Mouse (Mus musculus) ovary, postnatal 14 days (tissue): ENCODE measurements around the gene Armc3.
A peak's percentile ranks its signal among the peaks of the same experiment; 100 is the strongest.
"Not testable (repeated sequence)": the region's sequence is repeated elsewhere in the genome, so short reads cannot be mapped to it uniquely, and the experiment has no call there.

Experiments
- DNase-seq: peaks from one replicate; pipeline ENCODE4 v3.0.0; 2022; ENCODE audit warnings: low spot score

Armc3 gene

DNA sequence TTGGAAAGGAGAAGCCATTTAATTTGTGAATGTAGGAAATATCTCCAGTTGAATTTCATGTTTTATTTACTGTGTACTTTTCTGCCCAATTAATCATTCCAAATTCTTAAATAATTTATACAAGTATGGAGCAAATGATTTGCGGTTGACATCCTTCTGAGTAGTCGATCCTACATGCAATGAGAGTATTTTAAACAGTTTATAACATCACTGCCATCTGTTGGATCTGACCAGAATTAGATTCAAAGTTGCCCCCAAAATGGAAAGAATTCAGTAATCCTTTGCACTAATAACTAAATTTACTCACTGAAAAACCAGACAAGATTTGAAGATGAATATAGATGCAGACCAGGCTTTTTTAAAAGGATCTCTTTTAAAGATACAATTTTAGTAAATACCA lies 75.5 kb downstream of the Armc3 start:
- no peak for DNase-seq

GRCm38 (mm10) chr2:19275602-19276539 lies 76.8 kb downstream of the Armc3 start:
- DNase-seq: peak; percentile 91

DNA sequence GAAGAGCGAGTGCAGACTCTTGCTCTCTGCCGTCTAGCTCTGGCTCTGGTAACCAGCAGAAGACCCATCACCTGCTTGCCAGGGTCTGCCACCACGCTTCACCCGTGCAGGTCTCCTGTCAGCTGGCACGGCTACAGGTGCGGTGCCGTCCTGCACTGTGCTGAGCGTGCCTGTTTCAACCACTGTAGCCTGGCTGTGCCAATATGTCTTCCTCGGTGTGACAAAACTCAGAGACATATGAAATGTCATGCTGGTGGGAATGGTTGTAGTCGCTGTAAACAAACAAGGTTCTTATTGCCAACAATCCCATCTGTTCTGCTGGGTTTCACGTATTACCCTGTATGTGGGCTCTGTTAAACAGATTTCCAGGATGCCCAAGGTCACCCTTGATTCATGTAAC lies 81.2 kb downstream of the Armc3 start:
- no peak for DNase-seq

DNA sequence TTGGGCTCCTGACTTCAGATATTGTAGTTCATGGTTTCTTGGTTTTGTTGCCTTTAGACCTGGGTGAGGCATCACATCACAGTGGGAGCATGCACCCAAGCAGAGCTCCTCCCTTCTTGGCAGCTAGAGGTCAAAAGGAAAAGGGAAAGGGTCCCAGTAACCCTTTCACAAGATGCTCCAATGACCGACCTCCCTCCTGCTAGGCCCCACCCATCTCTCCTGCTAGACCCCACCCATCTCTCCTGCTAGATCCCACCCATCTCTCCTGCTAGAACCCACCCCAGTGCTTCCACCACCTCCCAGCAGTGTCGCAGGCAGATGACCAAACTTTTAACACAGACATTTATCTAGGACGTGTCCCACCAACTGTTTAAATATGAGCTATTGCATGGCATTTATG lies 93.3 kb downstream of the Armc3 start:
- DNase-seq: no peak

- no peak for DNase-seq
These were observed 101.4 kb downstream of the Armc3 start for GRCm38 (mm10) chr2:19300345-19301089.

DNA sequence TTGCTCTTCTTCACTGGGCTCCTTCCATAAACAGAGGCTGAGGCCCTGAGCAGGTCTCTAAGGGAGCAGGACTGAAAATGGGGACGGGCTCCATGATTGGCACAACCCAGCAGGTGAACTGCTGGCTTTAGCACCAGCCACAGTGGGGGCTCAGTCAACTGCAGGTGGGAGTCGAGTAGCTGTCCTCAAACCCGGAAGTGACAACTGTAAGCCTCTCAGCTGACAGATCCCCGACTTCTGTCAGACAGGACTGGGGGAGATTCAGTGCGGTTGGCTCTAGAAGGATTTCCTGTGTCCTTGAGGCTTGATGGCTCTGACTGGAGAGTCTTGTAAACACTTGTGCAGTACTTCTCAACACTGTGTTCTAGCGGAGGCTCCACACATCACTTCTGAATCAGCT lies 102.1 kb downstream of the Armc3 start:
- DNase-seq: no peak

DNA sequence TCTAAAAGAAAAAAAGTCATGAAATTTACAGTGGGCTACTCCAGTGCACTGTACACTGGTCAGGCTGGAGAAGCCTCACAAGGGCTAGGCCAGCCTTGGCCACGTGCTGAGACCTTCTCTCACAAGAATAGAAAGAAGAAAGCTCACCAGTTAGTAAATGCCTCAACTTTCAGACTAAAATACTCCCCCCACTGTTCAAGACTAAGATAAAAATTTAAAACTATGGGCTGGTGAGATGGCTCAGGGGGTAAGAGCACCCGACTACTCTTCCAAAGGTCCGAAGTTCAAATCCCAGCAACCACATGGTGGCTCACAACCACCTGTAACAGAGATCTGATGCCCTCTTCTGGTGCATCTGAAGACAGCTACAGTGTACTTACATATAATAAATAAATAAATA lies 104.0 kb downstream of the Armc3 start:
- DNase-seq: not testable (repeated sequence)

DNA sequence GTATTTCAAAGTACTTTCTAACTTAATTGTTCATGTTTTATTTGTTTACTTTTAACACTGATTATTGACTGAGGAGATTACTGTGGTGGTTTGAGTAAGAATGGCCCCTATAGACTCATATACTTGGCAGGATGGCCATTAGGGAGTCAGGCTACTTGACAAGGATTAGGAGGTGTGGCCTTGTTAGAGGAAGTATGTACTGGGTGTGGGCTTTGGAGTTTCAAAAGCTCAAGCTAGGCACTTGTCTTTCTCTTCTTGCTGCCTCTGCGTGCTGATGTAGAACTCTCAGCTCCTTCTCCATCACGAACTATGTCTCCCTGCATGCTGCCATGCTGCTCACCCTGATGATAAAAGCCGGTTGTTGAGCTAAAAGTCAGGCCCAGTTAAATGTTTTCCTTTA lies 111.4 kb downstream of the Armc3 start:
- DNase-seq: no peak

- DNase-seq: no peak
These were observed 117.0 kb downstream of the Armc3 start for GRCm38 (mm10) chr2:19316056-19316455.

DNA sequence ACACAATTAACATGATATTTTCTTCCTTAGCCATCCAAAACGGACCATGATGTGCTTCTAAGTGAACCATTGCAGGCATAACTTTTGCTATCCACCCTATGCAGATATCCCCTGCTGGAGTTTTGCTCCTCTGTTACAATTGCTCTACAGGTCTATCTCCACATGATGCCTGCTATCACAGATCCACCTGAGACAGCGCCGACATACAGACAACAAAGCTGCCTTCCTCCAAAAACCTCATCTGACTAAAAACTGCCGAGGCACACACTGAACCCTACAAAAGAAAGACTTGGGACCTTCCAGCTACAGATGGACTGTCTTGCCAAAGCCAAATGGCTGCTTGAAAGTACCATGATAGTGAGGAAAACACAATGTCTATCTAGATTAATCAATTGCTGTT lies 117.6 kb downstream of the Armc3 start:
- no peak for DNase-seq

- not testable (repeated sequence) for DNase-seq
These were observed 118.2 kb downstream of the Armc3 start for GRCm38 (mm10) chr2:19317151-19317812.

GRCm38 (mm10) chr2:19318499-19318898 lies 119.4 kb downstream of the Armc3 start:
- no peak for DNase-seq

- DNase-seq: no peak
These were observed 120.2 kb downstream of the Armc3 start for GRCm38 (mm10) chr2:19319284-19319683.

DNA sequence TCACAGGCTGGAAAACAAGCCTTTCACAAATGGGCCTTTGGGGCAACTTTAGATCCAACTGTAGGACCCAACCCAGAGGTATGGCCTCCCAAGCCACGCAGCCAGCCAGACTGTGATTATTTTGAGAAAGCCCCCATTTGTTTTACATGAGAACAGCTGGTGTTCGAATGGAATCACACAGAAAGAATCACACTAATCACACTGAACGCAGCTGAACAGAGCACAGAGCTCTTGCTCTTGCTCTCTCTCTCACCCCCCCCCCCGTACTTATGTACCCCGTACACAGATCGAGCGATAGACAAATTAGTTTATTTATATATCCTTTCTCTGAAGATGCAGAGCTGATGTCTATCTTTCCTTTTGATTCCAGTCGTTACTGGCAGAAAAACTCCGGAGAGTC lies 123.3 kb downstream of the Armc3 start:
- no peak for DNase-seq

DNA sequence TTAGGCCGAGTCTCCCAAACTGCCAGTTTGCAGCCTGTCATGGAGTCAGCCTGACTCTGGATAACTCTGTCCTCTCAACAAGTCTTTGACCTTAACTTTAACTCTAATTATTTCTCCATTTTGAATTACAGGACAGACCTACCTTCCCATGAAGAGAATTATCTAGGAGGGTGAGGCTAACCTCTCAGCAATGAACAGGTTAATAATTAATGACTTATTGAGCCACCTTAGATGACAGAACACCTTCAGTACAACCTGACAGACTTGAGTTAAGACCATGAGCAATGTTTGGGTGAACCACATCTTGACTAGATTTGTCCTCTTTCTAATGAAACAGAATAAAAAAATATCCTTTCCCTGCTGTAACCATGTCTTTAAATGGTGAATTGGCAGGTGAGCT lies 127.3 kb downstream of the Armc3 start:
- DNase-seq: no peak

DNA sequence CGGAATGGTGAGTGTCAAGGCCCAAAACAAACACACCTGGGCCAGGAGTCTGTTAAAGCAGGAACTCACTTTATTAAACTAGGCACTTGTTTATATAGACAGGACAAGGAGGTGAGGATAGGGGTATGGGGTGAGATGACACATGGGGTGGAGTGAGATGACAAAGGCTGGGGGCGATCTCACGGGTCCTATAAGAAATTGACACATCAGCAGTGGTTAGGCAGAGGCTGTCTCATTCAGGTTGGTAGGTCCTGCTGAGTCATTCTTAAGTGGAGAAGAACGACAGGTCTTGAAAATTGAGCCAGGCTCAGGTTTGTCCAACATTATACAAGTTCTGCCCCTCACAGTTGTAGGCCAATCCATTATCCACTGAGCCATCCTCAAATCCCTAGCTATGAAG lies 128.7 kb downstream of the Armc3 start:
- DNase-seq: no peak

- no peak for DNase-seq
These were observed 145.0 kb downstream of the Armc3 start for GRCm38 (mm10) chr2:19343901-19344635.

DNA sequence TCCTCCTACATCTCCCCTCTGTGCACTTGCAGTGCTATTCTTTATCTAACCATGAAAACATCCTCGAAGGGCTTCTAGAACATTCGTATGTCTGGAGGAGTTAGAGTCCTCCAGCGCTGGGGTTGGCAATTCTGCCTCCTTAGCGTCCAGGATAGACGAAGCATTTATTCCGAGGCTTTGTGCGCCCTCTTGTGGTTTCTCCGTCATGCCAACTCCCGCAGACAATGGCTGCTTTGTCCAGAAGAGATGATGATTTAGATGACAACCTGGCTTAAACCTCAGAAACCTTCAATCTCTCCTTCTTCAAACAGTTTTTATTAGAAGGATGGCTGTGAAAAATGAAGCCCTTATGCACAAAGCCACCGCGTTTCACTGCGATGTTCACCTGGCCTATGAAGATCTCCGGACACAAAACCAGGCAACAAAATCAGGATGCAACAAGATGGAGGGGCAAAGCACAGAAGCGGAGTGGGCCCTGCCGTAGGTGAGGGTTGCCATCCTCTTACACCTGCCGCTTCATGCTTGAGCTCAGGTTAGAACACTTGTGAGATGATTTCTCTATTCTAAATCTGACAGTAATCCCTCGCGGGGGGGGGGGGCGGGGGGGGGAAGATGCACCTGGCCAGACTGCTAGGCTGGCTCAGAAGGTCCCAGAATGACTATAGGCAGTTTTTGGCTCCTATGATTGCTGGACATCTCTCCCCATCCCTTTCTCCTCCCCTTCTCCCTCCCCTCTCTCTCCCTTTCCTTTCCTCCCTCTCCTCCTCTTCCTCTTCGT lies 145.7 kb downstream of the Armc3 start:
- DNase-seq: peak; percentile 81

GRCm38 (mm10) chr2:19345414-19345964 lies 146.4 kb downstream of the Armc3 start:
- DNase-seq: no peak

DNA sequence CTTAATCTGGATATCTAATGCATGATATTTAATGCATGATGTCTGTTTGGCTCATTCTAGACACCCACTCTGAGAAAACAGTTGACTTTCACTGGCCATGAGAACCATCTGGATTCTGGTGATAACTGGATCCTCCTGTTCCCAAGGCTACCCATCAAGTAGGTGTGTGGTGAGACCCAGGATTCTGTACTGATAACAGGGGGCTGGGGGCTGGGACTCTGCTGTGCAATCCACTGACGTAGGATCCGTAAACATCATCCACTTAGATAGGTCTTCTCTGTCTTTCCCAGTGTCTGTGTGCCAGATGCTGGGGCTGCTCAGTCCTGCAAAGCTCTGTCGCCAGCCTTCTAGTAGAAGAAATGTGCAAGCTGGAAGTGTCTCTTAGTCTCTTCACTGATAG lies 149.4 kb downstream of the Armc3 start:
- no peak for DNase-seq

GRCm38 (mm10) chr2:19350167-19350566 lies 151.1 kb downstream of the Armc3 start:
- DNase-seq: no peak
